Mouse (Mus musculus) yolk sac, embryonic 10.5 days (tissue): ENCODE measurements around the gene Ano6.

Experiments
- DNase-seq: peaks from one replicate; pipeline ENCODE4 v3.0.0-alpha.2; 2017; ENCODE audit warnings: low spot score

Ano6 gene

GRCm38 (mm10) chr15:95932358-95932757 lies 141.7 kb downstream of the Ano6 start:
- no peak for DNase-seq

- no peak for DNase-seq
Measured at GRCm38 (mm10) chr15:95935141-95935540, 144.5 kb downstream of the Ano6 start.

GRCm38 (mm10) chr15:95943470-95943869 lies 152.8 kb downstream of the Ano6 start:
- no peak for DNase-seq

GRCm38 (mm10) chr15:95944299-95944698 lies 153.7 kb downstream of the Ano6 start:
- no peak for DNase-seq

GRCm38 (mm10) chr15:95945951-95946708 lies 155.5 kb downstream of the Ano6 start:
- no peak for DNase-seq

- no peak for DNase-seq
Measured at GRCm38 (mm10) chr15:95948411-95948810, 157.8 kb downstream of the Ano6 start.

- DNase-seq: no peak
Measured at GRCm38 (mm10) chr15:95949336-95949735, 158.7 kb downstream of the Ano6 start.

GRCm38 (mm10) chr15:95951497-95951896 lies 160.9 kb downstream of the Ano6 start:
- no peak for DNase-seq

GRCm38 (mm10) chr15:95956692-95957091 lies 166.0 kb downstream of the Ano6 start:
- no peak for DNase-seq

- DNase-seq: no peak
Measured at GRCm38 (mm10) chr15:95962411-95963123, 171.9 kb downstream of the Ano6 start.

- DNase-seq: no peak
Measured at GRCm38 (mm10) chr15:95963124-95963482, 172.5 kb downstream of the Ano6 start.

GRCm38 (mm10) chr15:95963533-95964250 lies 173.0 kb downstream of the Ano6 start:
- DNase-seq: no peak

GRCm38 (mm10) chr15:95964251-95964561 lies 173.6 kb downstream of the Ano6 start:
- no peak for DNase-seq

- no peak for DNase-seq
Measured at GRCm38 (mm10) chr15:95966979-95967378, 176.3 kb downstream of the Ano6 start.

- no peak for DNase-seq
Measured at GRCm38 (mm10) chr15:95967516-95968196, 177.0 kb downstream of the Ano6 start.

GRCm38 (mm10) chr15:95969596-95969995 lies 179.0 kb downstream of the Ano6 start:
- no peak for DNase-seq

GRCm38 (mm10) chr15:95970176-95970575 lies 179.5 kb downstream of the Ano6 start:
- DNase-seq: no peak

GRCm38 (mm10) chr15:95970691-95971090 lies 180.0 kb downstream of the Ano6 start:
- DNase-seq: no peak

- no peak for DNase-seq
Measured at GRCm38 (mm10) chr15:95971302-95971701, 180.7 kb downstream of the Ano6 start.

GRCm38 (mm10) chr15:95972156-95972555 lies 181.5 kb downstream of the Ano6 start:
- no peak for DNase-seq

GRCm38 (mm10) chr15:95972621-95973020 lies 182.0 kb downstream of the Ano6 start:
- no peak for DNase-seq

- DNase-seq: no peak
Measured at GRCm38 (mm10) chr15:95974021-95974597, 183.5 kb downstream of the Ano6 start.
